Mouse (Mus musculus) embryonic facial prominence, embryonic 12.5 days (tissue): ENCODE data around the gene Col7a1. TPM values are rescaled to one million over a fixed set of nuclear protein-coding genes. Genes with fewer than 3 reads are reported as not detected.

Experiments used
- ATAC-seq: fragments of 200-750 bp; cut with Nextera tagmentation; 2 replicates; pipeline ENCODE4 v1.8.0; 2017; ENCODE audit not compliant: insufficient number of reproducible peaks, insufficient read depth, low FRiP score, low TSS enrichment
- H3K27ac ChIP-seq: fragments of 300-500 bp; sonication (generic); 2 replicates; pipeline ENCODE4 v1.5.1; 2016; ENCODE audit warnings: mild to moderate bottlenecking
- H3K27me3 ChIP-seq: fragments of 300-500 bp; sonication (generic); 2 replicates; pipeline ENCODE4 v1.6.1; 2016; ENCODE audit warnings: mild to moderate bottlenecking, moderate library complexity
- H3K36me3 ChIP-seq: fragments of 300-500 bp; sonication (generic); 2 replicates; pipeline ENCODE4 v1.6.1; 2016; ENCODE audit warnings: mild to moderate bottlenecking
- H3K4me1 ChIP-seq: fragments of 300-500 bp; sonication (generic); 2 replicates; pipeline ENCODE4 v1.6.1; 2016
- H3K4me2 ChIP-seq: fragments of 300-500 bp; sonication (generic); replicated peaks from 2 replicates; pipeline ENCODE4 v1.6.1; 2016; ENCODE audit warnings: mild to moderate bottlenecking, moderate library complexity
- H3K4me3 ChIP-seq: fragments of 300-500 bp; sonication (generic); 2 replicates; pipeline ENCODE4 v1.5.1; 2016; ENCODE audit warnings: mild to moderate bottlenecking
- H3K9ac ChIP-seq: fragments of 300-500 bp; sonication (generic); 2 replicates; pipeline ENCODE4 v1.6.1; 2016; ENCODE audit warnings: mild to moderate bottlenecking, moderate library complexity
- H3K9me3 ChIP-seq: fragments of 300-500 bp; sonication (generic); 2 replicates; pipeline ENCODE4 v1.6.1; 2016; ENCODE audit warnings: mild to moderate bottlenecking, moderate library complexity
- WGBS: fragments of 180-500 bp; shearing (Covaris S2); methylation state at CpG from one replicate; pipeline ENCODE4 v1.1.7; 2016; 5-methylcytosine and 5-hydroxymethylcytosine counted together
- polyA plus RNA-seq: library from polyadenylated mRNA; unstranded; fragments of >200 nt; fragmentation: Nextera tagmentation; extraction: Ambion mirVana; gene quantifications from 2 replicates; pipeline ENCODE4 v1.2.1, GENCODE M21; 2016

The Col7a1 gene
- polyA plus RNA-seq, 1 experiment from 2014 or later = 10.9 TPM

DNA sequence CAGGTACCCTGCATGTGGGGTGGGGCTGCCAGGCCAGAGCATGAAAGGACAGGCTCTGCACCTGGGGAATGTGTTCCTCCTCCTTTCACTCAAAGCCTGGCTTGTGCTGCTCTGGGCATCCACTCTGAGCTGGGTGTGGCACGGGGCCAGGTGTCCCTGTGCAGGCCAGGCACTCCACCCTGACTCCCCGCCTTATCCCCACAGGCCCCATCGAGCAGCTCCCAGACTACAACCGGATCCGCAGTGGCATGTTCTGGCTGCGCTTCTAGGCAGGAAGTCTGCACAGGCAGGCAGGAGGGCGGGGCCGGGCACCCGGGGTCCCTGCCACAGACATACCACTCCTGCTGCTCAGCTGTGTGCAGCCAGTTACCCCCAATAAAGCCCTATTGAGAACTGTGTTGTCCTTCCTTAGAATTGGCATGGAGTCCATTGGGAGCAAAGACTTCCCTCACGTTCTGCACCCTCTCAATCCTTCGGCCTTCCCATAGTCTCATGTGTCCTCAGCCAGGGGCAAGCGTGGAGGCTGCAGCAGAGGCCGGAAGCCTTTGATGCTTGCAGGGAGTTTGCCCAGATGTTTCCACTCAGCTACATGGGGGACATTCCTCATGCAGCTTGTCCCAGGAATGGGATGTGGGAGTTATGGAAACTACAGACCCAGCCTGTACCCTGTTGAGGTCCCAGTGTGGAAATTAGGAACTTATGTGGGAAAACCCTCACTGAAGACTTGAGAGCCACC is 4.0 kb upstream of the Col7a1 start:
- H3K36me3 ChIP-seq = peaks cover 67% of the 10 kb centered on the region
- H3K27ac ChIP-seq = peak overlapping the region; percentile 87
- peak overlapping the region; percentile 20 for H3K4me2 ChIP-seq
- H3K4me3 ChIP-seq = no peak overlapping the region
- peaks cover 24% of the 10 kb centered on the region for H3K27me3 ChIP-seq
- peak; percentile 65 for ATAC-seq
- H3K9me3 ChIP-seq = no peaks in the 10 kb centered on the region
- WGBS = 26% methylated on average over 13 of the region's 13 CpGs
- no peak overlapping the region for H3K9ac ChIP-seq
- H3K4me1 ChIP-seq = peaks cover 28% of the 10 kb centered on the region

DNA sequence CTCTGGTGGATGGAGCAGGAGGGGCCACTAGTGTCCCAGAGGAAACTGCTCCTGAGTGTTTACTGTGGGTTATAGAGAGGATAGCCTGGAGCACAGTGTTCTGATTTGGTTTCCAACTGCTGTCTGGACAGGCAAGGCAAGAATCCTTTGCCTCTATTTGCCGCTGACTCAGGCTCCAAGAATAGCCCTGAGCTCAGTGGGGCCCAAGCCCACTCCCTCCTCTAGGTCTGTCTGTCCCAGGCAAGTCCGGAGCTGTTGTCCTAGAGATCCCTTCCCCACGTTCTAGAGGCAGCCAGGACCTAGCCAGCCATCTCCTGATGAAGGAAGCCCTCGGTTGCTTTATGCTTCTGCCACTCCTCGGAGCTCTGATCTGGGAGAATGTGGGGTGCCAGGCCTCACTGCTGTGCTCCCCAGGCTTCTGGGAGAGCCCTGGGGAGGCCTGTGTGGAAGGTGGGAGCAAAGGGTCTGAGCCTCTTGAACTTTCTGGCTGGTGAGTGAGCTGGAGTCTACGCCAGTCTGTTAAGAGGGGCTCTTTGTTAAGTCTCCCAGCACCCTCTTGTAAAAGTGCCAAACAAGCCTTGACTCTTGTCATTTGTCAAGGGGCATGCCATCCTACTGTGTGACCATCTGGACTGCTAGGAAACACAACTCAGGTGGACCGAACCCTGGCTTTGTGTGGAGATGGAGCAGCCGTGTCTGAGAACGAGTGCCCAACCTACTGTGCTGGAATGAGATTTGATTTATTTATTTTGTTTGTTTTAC is 3.2 kb upstream of the Col7a1 start:
- no peak overlapping the region for H3K9ac ChIP-seq
- H3K4me1 ChIP-seq = peaks cover 28% of the 10 kb centered on the region
- ATAC-seq = no peak
- peaks cover 59% of the 10 kb centered on the region for H3K36me3 ChIP-seq
- H3K27me3 ChIP-seq = peaks cover 29% of the 10 kb centered on the region
- no peaks in the 10 kb centered on the region for H3K9me3 ChIP-seq
- H3K4me2 ChIP-seq = no peak overlapping the region
- WGBS = 70% methylated on average over 9 of the region's 9 CpGs
- H3K27ac ChIP-seq = peak overlapping the region; percentile 87
- no peak overlapping the region for H3K4me3 ChIP-seq

GRCm38 (mm10) chr9:108955241-108955640 is 1.9 kb downstream of the Col7a1 start:
- peaks cover 29% of the 10 kb centered on the region for H3K27me3 ChIP-seq
- WGBS = 93% methylated on average over 11 of the region's 11 CpGs
- H3K27ac ChIP-seq = no peak overlapping the region
- no peak overlapping the region for H3K4me2 ChIP-seq
- ATAC-seq = no peak
- H3K9ac ChIP-seq = no peak overlapping the region
- H3K9me3 ChIP-seq = no peaks in the 10 kb centered on the region
- peaks cover 8% of the 10 kb centered on the region for H3K36me3 ChIP-seq
- H3K4me1 ChIP-seq = peaks cover 6% of the 10 kb centered on the region
- H3K4me3 ChIP-seq = no peak overlapping the region

DNA sequence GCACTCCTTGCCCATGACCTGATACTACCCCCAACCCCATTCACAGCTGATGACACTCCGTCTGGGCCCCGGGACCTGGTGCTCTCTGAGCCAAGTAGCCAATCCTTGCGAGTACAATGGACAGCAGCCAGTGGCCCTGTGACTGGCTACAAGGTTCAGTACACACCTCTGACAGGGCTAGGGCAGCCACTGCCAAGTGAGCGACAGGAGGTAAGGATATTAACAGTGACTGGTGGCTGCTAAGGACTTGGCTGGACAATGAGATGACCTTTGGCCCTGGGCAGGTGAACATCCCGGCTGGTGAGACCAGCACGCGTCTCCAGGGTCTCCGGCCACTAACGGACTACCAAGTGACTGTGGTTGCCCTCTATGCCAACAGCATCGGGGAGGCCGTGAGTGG is 2.5 kb downstream of the Col7a1 start:
- H3K9me3 ChIP-seq = no peaks in the 10 kb centered on the region
- H3K9ac ChIP-seq = no peak overlapping the region
- WGBS = 89% methylated on average over 11 of the region's 11 CpGs
- ATAC-seq = no peak
- no peak overlapping the region for H3K27ac ChIP-seq
- H3K4me3 ChIP-seq = no peak overlapping the region
- peaks cover 4% of the 10 kb centered on the region; the same call in 1 of the 2 replicates for H3K36me3 ChIP-seq
- peaks cover 29% of the 10 kb centered on the region for H3K27me3 ChIP-seq
- 0 out of 2 replicates have a peak, but pooled peaks cover 5% of the 10 kb centered on the region for H3K4me1 ChIP-seq
- H3K4me2 ChIP-seq = no peak overlapping the region

GRCm38 (mm10) chr9:108963577-108963976 is 10.2 kb downstream of the Col7a1 start:
- Histone ChIP-seq H3K4me2 (no peak overlapping the region), H3K9me3 (no peaks in the 10 kb centered on the region), H3K4me1 (no peaks in the 10 kb centered on the region), H3K9ac (no peak overlapping the region), H3K27ac (no peak overlapping the region), H3K36me3 (no peaks in the 10 kb centered on the region), H3K4me3 (no peak overlapping the region), H3K27me3 (no peaks in the 10 kb centered on the region)
- 72% methylated on average over 3 of the region's 3 CpGs for WGBS
- ATAC-seq = no peak

GRCm38 (mm10) chr9:108964338-108964737 is 11.0 kb downstream of the Col7a1 start:
- Histone ChIP-seq H3K4me1 (no peaks in the 10 kb centered on the region), H3K27me3 (no peaks in the 10 kb centered on the region), H3K27ac (no peak overlapping the region), H3K9me3 (no peaks in the 10 kb centered on the region), H3K9ac (no peak overlapping the region), H3K4me2 (no peak overlapping the region), H3K36me3 (no peaks in the 10 kb centered on the region), H3K4me3 (no peak overlapping the region)
- WGBS = 78% methylated on average over 6 of the region's 6 CpGs
- no peak for ATAC-seq

DNA sequence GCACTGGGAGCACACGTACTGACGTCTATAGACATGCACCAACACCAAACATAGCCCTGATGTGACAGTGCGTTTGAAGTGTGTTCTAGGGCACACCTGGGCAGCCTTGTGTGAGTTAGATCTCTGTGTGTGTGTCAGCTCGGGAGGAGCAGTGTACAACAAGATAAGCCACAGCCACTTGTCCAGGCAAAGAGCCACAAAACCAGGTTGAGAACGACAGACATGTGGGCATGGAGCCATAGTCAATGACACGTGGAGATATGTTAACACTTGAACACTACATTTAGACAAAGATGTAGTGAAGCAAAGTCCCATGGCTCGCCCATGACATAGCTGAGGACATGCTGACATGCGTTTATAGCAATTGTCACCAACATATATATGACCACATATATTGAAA is 17.2 kb downstream of the Col7a1 start:
- no peak for ATAC-seq
- Histone ChIP-seq H3K36me3 (0 out of 2 replicates have a peak, but pooled peaks cover 2% of the 10 kb centered on the region), H3K27me3 (no peaks in the 10 kb centered on the region)

DNA sequence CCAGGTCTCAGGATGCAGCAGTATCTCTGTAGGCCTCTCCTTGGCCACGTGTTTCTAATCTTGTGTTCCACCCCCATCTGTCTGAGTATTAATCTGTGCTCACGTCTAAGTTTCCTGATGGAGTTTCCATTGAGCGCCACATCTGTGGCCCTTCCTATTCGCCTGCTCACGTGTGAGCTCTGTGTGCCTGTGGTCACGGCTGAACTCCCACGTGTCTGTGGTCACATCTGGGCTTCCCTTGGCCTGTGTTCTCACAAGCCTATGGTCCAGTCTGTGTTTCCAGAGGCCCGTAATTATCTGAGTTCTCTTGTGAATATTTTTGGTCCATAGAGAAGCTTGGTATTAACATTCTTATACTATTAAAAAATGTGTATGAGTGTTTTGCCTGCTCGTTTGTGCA is 23.1 kb downstream of the Col7a1 start:
- ATAC-seq = no peak
- 74% methylated on average over 9 of the region's 9 CpGs for WGBS

More for the DNA sequence above, 17.2 kb downstream of the Col7a1 start:
- H3K4me1 ChIP-seq = no peaks in the 10 kb centered on the region
- WGBS = 83% methylated on average over 8 of the region's 8 CpGs
- no peak overlapping the region for H3K27ac ChIP-seq
- H3K9ac ChIP-seq = no peak overlapping the region
- no peak overlapping the region for H3K4me2 ChIP-seq
- no peak overlapping the region for H3K4me3 ChIP-seq
- H3K9me3 ChIP-seq = no peaks in the 10 kb centered on the region

DNA sequence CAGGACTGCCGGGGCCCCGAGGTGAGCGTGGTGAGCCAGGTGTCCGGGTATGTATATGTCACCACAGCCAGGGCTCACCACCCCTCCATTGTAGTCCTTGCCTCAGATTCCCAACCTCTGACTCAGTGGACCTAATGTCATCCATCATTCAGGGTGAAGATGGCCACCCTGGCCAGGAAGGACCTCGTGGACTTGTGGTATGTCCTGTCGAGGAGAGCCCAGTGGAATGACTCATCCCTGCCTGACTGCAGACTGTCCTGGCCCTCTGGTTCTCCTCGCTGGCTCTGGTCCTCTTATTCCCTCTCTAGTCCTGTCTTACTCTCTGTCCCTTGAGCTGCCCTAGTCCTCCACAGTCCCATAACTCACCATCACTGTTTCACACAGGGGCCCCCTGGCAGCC is 24.6 kb downstream of the Col7a1 start:
- H3K36me3 ChIP-seq = 0 out of 2 replicates have a peak, but pooled peaks cover 2% of the 10 kb centered on the region
- no peaks in the 10 kb centered on the region for H3K4me1 ChIP-seq
- no peak overlapping the region for H3K27ac ChIP-seq
- WGBS = 80% methylated on average over 7 of the region's 7 CpGs
- no peaks in the 10 kb centered on the region for H3K9me3 ChIP-seq
- H3K4me2 ChIP-seq = no peak overlapping the region
- no peaks in the 10 kb centered on the region for H3K27me3 ChIP-seq
- H3K9ac ChIP-seq = no peak overlapping the region
- no peak for ATAC-seq
- no peak overlapping the region for H3K4me3 ChIP-seq

More for the DNA sequence above, 23.1 kb downstream of the Col7a1 start:
- H3K9ac ChIP-seq = no peak overlapping the region
- H3K4me1 ChIP-seq = no peaks in the 10 kb centered on the region
- H3K36me3 ChIP-seq = 0 out of 2 replicates have a peak, but pooled peaks cover 2% of the 10 kb centered on the region
- no peaks in the 10 kb centered on the region for H3K9me3 ChIP-seq
- no peak overlapping the region for H3K4me2 ChIP-seq
- H3K27me3 ChIP-seq = no peaks in the 10 kb centered on the region
- no peak overlapping the region for H3K27ac ChIP-seq
- no peak overlapping the region for H3K4me3 ChIP-seq

DNA sequence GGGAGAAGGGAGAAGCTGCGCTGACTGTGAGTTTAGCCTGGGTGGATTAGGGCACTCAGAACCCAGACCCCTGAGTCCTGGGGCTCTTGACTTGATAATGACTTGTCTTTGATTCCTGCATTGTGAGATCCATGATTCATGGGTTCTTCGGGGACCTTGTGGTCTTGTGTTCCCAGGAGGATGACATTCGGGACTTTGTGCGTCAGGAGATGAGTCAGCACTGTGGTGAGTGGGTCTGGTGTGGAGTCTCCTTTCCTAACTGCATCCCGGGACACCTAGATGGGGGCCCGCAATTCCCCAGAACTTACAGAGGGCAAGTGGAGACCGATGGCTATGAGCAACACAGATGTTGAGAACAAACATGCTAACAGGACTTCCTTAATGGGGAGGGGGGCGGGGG is 29.1 kb downstream of the Col7a1 start:
- Histone ChIP-seq H3K27me3 (no peaks in the 10 kb centered on the region), H3K9me3 (no peaks in the 10 kb centered on the region), H3K4me1 (no peaks in the 10 kb centered on the region), H3K4me3 (no peak overlapping the region), H3K36me3 (no peaks in the 10 kb centered on the region), H3K27ac (no peak overlapping the region), H3K9ac (no peak overlapping the region), H3K4me2 (no peak overlapping the region)
- ATAC-seq = no peak
- 82% methylated on average over 8 of the region's 8 CpGs for WGBS

DNA sequence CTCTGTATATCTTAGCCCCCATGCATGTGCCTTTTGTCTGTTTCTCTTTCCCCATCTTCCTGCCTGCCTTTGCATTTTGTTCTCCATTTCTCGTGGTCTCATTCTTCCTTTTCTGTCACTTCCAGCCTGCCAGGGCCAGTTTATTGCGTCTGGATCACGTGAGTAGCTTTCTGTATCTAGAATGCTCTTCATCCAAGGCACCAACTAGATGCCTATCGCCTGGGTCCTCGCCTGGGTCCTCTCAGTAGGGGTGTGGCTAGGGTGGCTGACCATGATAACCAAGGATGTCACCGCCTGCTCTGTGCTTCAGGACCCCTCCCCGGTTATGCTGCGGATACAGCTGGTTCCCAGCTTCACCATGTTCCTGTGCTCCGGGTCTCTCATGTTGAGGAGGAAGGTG is 29.8 kb downstream of the Col7a1 start:
- H3K27me3 ChIP-seq = no peaks in the 10 kb centered on the region
- H3K4me3 ChIP-seq = no peak overlapping the region
- no peak overlapping the region for H3K27ac ChIP-seq
- ATAC-seq = no peak
- no peak overlapping the region for H3K4me2 ChIP-seq
- no peak overlapping the region; the same call in 1 of the 2 replicates for H3K9ac ChIP-seq
- no peaks in the 10 kb centered on the region for H3K9me3 ChIP-seq
- no peaks in the 10 kb centered on the region for H3K36me3 ChIP-seq
- peaks cover 5% of the 10 kb centered on the region for H3K4me1 ChIP-seq
- WGBS = 81% methylated on average over 9 of the region's 9 CpGs

GRCm38 (mm10) chr9:108985710-108986109 is 32.3 kb downstream of the Col7a1 start, which contains the start of gene Ucn2:
Gene Ucn2 (plus strand): TSS chr9:108986010.
- Histone ChIP-seq H3K9me3 (no peaks in the 10 kb centered on the region), H3K4me1 (peaks cover 6% of the 10 kb centered on the region), H3K4me3 (no peak within 1 kb of the TSS), H3K27me3 (no peaks in the 10 kb centered on the region), H3K4me2 (no peak within 1 kb of the TSS), H3K27ac (no peak within 1 kb of the TSS), H3K9ac (no peak within 1 kb of the TSS), H3K36me3 (no peaks in the 10 kb centered on the region)
- no peak for ATAC-seq
- WGBS = 85% methylated on average over 3 of the region's 4 CpGs
